Mouse (Mus musculus) urinary bladder, adult 18-20 months (tissue): ENCODE data around the gene Gm12166.
A peak's percentile ranks its signal among the peaks of the same experiment; 100 is the strongest.
"Not testable (repeated sequence)": the region's sequence is repeated elsewhere in the genome, so short reads cannot be mapped to it uniquely, and the experiment has no call there.

Experiments
- DNase-seq, 2 experiments: peaks; one replicate each; pipeline ENCODE4 v3.0.0; 2022; ENCODE audit warnings: low spot score in 2 of 2, mixed read lengths in 2 of 2

Gene Gm12166

DNA sequence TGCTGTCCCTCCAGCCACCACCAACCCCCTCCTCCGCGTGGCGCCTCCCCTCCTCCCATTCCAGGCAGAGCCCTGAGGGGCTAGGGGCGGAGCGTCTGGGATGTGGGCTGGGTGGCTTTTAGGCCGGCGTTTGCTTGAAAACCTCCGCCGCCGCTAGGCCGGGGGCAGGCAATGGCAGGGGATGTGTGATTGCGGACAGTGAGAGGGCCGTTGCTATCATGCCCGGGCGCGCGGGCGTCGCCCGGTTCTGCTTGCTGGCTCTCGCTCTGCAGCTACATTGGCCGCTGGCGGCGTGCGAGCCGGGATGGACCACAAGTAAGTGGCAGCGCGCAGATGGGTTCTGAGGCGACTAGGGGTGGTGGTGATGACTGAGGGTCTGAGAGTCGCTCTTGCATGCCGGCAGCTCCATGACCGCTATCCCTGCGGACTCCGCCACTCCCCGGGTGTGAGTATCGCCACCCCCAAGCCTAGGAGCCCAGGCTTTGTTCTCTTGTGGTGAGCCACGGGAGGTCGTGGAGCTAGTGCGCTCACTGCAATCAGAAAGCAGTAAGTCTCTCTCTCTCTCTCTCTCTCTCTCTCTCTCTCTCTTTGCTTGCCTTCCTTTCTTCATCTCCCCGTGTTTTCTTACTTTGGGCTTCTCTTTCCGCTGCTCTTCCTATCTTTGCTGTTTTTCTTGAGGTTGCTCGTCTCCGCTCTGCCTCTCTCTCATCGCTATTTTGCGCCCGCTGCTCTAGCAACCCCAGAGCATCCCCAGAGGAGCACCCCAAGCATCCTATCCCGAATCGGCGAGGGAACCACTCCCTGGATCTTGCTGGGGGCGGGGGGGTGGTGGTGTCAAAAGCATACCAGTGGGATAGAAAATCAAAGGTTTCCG is 4.0 kb upstream of the Gm12166 start, which contains the start of gene Adam19:
TSS of gene Adam19 (plus strand) at position 97 of the 874 bp plus-strand sequence.
- DNase-seq = peak; percentile 46 to 65

DNA sequence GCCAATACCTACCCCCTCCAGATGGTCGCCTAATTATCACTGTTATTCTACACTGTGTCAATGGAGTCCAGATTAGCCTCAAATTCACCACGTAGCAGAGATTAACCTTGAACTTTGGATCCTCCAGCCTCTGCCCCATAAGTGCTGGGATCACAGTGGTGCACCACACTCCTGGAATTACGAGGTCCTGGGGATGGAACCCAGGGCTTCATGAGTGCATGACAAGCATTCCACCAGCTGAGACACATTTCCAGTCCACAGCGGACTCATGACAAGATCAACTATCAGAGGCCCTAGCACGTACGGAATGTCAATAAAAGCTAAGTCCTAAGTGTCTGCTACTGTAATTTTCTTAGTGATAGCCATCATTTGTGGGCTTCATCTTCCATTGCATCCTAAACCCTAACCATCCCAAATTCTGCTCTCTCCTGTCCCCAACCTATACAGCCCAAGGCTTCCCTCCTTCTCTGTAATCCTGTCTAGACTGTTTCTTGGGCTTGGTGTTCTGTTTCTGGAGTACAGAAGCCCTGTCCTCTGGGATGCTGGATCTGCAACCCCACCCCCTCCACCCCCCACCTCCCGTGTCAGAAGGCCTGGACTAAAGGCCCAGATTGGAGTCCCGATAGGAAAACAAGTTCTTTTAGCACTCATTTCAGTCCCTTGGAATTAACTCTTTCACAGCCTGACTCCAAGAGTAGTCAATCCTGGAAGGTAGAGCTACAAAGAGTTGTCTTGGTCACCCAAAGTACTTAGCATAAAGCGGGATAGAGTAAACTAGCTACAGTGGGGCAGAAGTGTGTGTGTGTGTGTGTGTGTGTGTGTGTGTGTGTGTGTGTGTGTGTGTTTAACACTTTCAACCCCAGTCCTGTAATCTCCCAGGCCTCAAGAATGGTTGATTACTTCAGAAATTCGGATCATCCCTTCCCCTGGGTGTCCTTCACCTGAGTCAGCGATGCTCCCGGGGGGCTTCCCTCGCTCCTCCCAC is 3.1 kb upstream of the Gm12166 start:
- no peak for DNase-seq

DNA sequence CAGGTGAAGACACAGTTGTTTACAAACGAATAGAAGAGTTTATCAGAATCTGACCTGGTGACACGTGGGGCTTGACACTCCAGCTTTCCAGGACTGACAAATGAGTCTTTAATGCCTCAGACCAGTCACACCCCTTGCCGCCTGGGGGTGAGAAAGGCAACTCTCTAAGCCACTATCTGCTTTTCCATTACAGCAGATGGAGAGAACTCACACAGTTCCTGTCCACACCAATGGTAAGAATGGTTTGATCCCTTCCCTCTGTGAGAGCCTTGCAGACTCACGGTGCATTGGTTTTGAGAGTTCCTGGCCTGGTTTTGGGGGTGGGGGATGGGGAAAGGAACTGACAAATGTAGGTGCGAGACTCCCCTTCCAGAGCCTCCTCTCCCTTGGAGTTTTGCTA is 2.2 kb upstream of the Gm12166 start:
- DNase-seq = no peak

DNA sequence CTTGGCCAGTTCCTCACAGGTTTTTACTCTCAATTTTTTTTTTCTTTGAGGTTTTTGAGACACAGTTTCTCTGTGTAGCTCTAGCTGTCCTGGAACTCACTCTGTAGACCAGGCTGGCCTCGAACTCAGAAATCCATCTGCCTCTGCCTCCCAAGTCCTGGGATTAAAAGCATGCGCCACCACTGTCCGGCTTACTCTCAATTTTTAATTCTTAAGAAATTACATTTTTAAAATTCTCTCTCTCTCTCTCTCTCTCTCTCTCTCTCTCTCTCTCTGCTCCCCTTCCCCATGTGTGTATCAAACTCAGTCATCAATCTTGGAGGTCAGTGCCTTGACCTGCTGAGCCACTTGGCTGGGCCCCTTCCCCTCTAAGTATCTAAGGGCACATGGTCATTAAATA is 1.3 kb upstream of the Gm12166 start:
- not testable (repeated sequence) for DNase-seq

DNA sequence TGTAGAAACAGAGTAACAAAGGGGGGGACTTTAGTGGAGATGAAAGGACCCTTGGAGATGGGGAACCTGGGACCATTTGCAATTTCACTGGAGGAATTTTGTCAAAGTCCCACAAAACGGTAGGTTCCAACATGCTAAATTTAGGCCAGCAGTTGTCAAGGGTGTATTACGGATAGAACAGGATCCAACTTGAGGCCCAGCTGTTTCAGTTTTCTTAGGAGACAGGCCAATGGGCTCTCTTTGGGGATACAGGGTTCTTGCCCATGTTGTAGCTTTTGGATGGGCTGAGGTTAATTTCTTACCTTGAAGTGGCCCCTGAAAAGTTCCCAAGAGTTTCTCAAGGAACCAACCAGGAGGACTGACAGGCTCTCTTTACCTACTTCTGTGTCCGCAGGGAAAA is 4.9 kb downstream of the Gm12166 start:
- no peak for DNase-seq

GRCm38 (mm10) chr11:46044781-46045180 is 7.3 kb downstream of the Gm12166 start:
- no peak for DNase-seq

- DNase-seq = no peak
These were observed 10.4 kb downstream of the Gm12166 start for GRCm38 (mm10) chr11:46041607-46042267.

DNA sequence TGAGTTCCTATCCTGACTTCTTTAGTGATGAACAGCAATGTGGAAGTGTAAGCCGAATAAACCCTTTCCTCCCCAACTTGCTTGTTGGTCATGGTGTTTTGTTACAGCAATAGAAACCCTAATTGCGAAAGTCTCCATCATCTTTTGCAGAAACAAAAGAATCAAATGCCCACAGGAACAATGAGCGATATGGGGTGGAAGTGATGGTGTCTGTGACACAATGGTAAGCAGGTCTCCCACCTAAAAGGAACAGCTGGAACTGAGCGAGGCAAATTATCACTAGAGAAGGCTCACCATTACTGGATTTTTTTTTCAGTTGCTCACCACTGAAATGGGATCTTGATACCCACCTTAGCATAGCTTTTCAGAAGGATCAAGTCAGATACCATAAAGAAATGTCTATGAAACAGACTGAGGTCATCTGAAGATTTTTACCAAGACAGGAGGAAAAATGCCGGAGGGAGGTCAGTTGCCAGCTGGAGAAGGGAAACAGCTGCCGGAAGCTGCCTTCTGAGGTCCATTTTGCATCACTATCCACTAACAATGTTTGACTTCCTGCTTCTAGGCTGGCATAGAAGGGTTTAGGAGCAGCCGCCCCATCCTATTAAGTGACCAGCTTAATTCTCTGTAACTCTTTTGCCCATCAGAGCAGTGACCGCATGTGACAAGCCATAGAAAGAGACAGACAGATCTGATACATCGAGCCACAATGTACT is 11.1 kb downstream of the Gm12166 start:
- no peak for DNase-seq

DNA sequence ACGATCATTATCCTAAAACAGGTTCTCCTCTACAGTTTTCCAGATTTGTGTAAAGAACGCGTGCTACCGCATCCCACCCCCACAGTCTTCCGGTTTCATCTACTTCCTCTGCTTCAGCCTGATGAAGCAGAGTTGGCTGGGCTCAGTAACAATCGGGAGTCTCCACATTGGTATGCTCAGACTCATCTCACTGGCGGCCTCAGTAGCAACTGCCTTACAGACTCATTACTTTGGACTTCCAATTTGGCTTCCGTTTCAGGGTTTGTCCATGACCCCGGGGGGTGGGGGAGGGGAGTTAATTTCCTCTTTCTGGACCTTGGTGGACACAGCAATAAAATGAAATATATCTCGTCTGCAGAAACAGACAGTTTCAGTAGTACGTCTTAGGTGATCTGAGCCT is 12.8 kb downstream of the Gm12166 start:
- DNase-seq = no peak

DNA sequence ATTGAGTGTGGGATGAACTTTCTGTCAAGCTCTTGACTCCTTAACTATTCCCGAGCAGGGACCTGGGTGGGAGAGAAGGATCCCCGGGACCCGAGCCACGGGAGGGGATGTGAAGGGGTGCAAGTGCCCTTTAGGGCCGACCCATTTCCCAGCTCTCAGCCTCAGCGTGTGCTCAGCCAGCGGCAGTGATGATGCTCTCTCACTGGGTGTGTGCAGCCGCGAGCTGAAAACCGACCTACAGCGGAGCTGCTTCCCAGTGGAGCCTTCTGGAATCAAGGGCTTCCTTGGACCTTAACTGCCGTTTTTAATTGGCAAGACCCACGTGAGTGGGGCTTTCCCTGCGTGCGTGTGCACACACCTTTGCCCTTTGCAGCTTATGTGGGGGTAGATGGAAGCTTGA is 13.2 kb downstream of the Gm12166 start:
- DNase-seq = no peak

GRCm38 (mm10) chr11:46036374-46036773 is 15.7 kb downstream of the Gm12166 start:
- DNase-seq = no peak

DNA sequence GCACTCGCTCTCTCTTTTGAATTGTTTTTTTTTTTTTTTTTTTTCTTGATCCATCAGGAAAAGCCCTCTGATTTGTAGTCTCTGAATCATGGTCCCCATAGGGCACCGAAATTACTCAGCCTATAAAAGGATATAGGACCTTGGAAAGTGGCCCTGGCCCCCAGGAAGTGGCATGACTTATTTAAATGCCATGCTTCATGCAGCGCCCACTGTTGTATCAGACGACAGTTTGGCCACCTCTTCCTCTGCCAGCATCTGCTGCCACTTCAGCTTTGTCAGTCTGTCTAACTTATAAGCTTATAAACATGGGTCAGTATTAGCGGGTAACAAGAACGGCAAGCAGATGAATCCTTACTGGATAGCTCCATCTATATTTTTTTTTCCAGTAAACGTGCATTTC is 19.2 kb downstream of the Gm12166 start:
- DNase-seq = no peak

GRCm38 (mm10) chr11:46031470-46031869 is 20.7 kb downstream of the Gm12166 start:
- no peak for DNase-seq

DNA sequence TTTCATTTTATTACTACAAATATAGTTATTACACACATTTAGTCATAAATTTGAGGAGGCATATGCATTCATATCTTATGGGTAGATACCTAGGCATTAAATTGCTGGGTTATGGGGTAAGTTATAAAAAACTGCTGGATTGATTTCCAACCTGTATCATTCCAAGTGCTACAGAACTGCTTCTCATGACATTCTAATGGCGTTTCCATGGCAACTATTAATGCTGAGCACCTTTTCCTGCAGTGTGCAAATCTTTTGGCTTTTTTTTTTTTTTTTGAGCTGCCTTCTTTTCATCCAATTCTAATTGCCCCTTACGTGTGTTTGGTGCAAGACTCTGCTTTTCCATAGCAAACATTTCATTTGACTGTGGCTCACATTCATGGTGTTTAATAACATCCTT is 22.1 kb downstream of the Gm12166 start:
- no peak for DNase-seq

GRCm38 (mm10) chr11:46029485-46029884 is 22.6 kb downstream of the Gm12166 start:
- DNase-seq = no peak

GRCm38 (mm10) chr11:46027952-46028814 is 23.9 kb downstream of the Gm12166 start:
- DNase-seq = no peak

- DNase-seq = no peak
These were observed 26.1 kb downstream of the Gm12166 start for GRCm38 (mm10) chr11:46025962-46026392.

DNA sequence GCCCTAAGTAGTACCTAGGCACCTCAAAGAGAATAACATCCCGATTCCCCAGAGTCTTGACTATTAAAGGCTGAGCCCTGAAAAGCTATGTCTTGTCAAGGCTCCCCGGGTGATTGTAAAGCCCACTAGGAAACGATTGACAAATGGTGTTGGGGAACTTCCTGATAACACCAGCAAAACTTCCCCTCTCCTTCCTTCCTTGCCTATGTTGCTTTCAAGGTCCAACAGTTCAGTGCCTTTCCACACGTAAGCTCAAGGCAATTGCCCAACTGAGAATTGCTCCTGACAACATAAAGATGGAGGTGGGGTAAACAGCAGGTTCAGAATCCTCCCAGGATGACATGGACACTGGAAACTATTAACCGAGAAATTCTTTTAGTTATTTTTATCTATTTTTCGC is 29.1 kb downstream of the Gm12166 start:
- no peak for DNase-seq

DNA sequence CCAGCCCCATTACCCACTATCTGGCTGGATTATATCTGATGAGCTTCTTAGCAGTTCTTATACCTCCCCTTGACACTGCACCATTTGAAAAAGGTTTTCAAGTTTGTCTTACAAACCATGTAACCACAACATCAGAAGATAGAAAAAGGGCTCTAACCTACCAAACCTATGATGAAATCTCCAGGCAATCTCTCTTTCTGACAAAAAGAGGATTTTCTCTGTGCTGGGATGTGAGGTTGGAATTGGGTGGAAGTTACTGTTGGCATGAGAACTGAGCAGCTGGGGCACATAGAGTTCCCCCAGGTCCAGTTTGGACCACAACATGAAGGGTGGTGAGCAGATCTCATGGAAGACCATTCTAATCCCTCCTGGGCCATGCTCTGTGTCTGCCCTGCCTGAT is 30.3 kb downstream of the Gm12166 start:
- no peak for DNase-seq

- DNase-seq = no peak
These were observed 31.9 kb downstream of the Gm12166 start for GRCm38 (mm10) chr11:46020246-46020645.
